In genomic region chr6:8405844-8406243, GRCm38 (mm10) we compare ENCODE assay signal across 16 mouse cellular contexts.
"Had no signal": no experiment of that assay in that cellular context is flagged by ENCODE, and none has a peak within 500 bp of the region (broad histone marks: within the 10 kb centered on the region; RNA-seq: fewer than 3 reads in every experiment).

No protein-coding gene starts in this region.

- H3K27me3 ChIP-seq: neural tube, embryonic 13.5 days; neural tube, embryonic 15.5 days; stomach, embryonic 15.5 days had no signal

- H3K9ac ChIP-seq: neural tube, embryonic 13.5 days; neural tube, embryonic 15.5 days; stomach, embryonic 15.5 days had no signal

- H3K4me2 ChIP-seq: neural tube, embryonic 13.5 days; neural tube, embryonic 15.5 days; stomach, embryonic 15.5 days had no signal

- H3K4me1 ChIP-seq: neural tube, embryonic 13.5 days; neural tube, embryonic 15.5 days; stomach, embryonic 15.5 days had no signal

- H3K27ac ChIP-seq: neural tube, embryonic 13.5 days; neural tube, embryonic 15.5 days; stomach, embryonic 15.5 days; stomach, postnatal 0 days had no signal

- H3K4me3 ChIP-seq: neural tube, embryonic 13.5 days; neural tube, embryonic 15.5 days; stomach, embryonic 15.5 days had no signal

- H3K9me3 ChIP-seq: neural tube, embryonic 13.5 days; neural tube, embryonic 15.5 days; stomach, embryonic 15.5 days had no signal

- DNase-seq: retina, postnatal 1 day; right cerebral cortex, adult 18-20 months; right cerebral cortex, postnatal 14 days; right cerebral cortex, postnatal 25 days; right cerebral cortex, postnatal 4 days; spleen, adult 18-20 months; thymus, adult 18-20 months; thymus, adult 2 months; thymus, postnatal 14 days; thymus, postnatal 25 days; thymus, postnatal 36 days; thymus, postnatal 4 days had no signal

- H3K36me3 ChIP-seq: neural tube, embryonic 13.5 days; neural tube, embryonic 15.5 days; stomach, embryonic 15.5 days had no signal
